Mouse (Mus musculus): Measurements from ENCODE around the gene Vps13d. TPM values are rescaled to one million over a fixed set of nuclear protein-coding genes. Genes with fewer than 3 reads are reported as not detected.

Vps13d gene
- total RNA-seq, 2 experiments from 2014 or later, result 62.2 to 72.8 TPM

DNA sequence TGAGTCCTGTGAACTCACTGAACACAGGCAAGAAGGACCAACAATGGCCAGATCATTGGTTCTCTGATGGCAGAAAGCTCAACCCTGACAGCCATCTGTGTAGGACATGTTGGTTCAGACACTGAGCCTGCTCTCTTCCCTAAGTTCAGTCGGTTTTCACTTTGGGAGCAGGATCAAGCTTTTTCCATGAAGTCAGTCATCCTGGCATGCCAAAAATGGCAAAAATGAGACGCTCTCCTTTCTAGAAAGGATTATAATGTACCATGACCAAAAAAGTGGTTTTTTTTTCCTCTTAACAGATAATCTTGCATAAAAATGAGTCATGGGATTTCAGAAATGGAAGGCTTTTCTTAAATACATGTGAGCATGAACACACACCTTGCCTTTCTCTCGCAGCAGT lies 183.6 kb downstream of the Vps13d start:
- no peak for DNase-seq (ENCODE audit: low spot score in 2 of 2)

DNA sequence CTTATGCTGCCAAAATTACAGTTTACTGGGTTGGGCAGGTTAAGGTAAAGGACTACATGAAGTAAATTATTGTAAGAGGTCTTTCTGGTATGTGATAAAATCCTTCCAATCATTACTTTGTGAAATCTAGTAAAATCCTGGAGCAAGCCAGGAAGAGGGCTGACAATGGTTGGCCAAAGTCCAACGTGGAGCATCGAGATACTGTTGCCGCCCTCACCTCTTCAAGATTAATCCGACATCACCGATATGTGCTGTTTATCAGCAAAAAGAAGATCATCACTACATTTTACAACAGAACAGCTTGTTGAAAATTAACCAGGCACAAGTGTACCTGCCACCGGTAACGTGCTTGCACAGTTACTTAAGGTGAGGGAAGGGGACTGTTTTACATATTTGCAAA lies 184.9 kb downstream of the Vps13d start:
- no peak for DNase-seq (ENCODE audit: low spot score in 2 of 2)

DNA sequence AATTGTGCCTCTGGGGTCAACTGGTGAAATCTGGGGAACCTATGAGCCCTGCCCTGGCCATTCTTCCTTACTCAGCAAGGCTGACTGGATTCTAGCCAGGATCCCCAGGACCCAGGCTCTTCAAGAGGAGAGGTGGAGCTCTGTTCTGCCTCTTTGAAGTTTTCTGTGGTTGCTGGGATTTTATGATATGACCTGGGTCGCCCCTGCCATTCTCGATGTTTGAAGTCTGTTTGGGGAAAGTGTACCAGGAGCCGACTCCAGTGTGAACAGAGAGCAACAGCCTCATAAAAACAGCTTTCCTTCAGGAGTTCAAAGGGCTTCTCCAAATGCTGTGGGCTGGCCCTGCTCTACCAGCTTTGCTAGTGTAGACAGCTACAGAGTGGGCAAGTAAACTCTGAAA lies 185.4 kb downstream of the Vps13d start:
- DNase-seq (ENCODE audit: low spot score in 2 of 2), result no peak

DNA sequence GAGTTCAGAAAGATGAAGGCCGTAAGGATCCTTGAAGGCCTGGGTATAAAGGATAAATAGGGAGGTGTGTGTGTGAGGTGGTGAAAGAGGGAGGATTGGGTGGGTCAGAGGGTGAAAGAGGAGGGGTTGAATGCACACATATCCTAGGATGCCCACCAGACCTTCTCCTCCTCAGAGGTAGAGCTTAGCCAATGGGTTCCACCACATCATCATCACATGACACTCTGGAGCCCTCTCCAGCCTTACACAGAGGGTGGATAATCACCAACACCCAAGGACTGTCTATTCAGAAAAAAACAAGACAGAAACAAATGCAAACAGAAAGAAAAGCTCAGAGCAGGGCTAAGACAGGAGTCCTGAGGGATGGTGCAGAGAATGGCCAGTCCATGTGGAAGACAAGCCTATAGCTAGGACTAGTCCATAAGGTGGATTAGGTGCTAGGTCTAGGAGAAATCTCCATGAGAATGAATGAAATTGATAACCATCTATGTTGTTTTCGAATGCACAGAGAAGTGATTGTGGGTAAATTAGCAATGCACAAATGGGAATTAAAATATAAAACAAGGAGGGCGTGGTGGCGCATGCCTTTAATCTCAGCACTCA lies 188.8 kb downstream of the Vps13d start:
- no peak for DNase-seq (ENCODE audit: low spot score in 2 of 2)

DNA sequence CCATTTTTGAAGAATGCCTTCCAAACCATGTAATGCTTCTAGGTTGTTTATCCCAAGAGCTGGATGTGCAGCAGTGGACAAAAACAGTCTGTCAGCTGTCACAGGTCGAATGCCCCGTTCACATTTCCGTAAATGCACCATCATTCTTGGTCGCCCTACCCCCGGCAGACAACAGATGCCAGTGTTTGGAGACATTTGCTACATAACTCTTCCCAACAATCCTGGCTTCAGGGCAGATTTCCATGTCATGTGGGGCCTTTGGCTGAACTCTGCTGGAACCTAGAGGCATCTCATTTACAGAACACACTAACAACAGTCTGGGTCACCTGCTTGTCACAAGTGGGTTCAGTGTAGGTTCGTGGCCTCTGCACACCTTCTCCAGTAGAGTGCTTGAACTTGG lies 190.6 kb downstream of the Vps13d start:
- DNase-seq (ENCODE audit: low spot score in 2 of 2), result no peak

DNA sequence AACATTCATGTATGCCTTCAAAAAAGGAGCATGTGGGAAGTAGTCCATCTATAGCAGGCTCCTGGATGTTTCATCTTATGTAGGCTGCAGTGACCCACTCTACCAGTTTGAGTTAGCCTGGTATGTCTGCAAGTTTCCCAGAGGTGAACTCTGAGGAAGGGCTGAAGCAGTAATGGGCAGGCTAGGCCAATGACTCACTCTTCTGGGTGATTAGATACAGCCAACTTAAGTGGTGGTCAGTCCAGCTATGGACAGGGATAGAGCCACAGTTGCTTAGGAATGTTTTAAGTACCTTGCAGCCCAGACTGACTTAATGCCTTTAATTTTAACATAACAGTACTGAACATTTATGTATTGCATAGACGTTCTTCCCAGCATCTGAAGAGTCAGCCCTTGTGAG lies 192.1 kb downstream of the Vps13d start:
- DNase-seq (ENCODE audit: low spot score in 2 of 2), result no peak

DNA sequence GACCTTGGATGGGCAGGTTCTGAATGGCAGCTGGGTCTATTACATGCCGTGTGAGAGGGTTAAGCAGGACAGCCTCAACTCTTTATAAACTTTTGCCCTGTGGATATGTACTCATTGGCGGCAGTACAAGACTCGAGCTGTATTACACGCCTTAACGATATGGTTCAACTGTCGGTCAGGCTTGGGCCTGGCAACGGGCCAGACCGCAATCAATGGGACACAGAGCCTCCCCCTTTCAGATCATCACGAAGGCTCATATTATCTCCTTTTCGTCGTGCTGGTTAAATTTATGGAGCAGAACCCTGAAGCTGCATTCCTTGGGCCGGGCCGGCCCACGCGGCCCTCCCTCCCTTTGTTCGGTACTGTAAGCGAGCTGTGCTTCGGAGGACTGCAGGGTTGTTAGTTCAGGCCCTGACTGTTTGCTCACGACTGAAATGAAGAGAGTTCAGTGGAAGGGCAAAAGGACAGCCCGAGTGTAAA lies 194.9 kb downstream of the Vps13d start:
- DNase-seq (ENCODE audit: low spot score in 2 of 2), result no peak

DNA sequence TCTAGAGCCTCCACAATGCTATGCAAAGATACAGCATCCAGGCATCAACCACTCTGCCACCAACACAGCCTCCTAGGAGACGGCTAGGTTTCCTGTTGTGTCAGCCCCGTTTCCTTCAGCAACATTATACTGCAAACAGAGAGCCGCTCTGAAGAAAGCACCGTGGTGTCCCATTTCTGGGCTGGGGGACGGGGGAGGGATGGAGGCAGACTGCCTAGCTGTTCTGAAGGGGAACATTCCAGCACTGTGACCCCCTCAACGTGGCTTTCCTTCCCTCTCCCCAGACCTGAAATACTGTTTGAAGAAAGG lies 195.3 kb downstream of the Vps13d start:
- DNase-seq (ENCODE audit: low spot score in 2 of 2), result no peak

DNA sequence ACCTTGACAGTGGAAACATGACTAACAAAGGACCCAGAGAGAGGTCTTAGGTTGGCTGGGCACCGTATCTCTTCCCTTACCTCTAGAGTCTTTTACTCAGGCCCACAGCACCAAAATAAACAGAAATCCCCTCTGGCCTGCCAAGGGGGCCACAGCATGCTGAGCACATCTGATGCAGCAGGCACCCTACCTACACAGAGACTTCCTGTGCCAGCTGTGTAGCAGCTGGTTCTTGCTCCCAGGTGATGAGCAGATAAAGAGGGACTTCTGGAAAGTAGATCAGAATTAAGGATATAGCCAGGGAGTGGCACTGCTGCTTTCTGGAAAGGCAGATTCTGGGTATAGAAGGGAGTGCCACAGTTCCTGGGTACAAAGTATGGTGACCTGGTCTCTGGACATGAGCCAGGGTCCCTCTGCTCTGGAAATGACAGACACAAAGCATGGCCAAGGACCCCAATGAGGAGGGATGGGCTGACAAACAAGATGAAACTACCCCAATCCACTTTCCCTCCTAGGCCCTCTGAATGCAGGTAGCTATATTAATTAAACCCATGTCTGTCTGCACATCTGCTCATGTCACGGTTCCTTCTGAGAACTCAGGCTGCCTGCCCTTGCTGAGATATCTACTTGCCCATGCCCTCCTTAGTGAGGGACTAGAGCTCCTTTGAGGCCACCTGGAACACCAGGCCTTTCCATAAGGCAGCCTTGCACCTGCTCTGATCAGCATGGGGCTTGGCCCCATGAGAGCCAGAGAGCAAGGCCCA lies 195.8 kb downstream of the Vps13d start:
- DNase-seq (ENCODE audit: low spot score in 2 of 2), result no peak

DNA sequence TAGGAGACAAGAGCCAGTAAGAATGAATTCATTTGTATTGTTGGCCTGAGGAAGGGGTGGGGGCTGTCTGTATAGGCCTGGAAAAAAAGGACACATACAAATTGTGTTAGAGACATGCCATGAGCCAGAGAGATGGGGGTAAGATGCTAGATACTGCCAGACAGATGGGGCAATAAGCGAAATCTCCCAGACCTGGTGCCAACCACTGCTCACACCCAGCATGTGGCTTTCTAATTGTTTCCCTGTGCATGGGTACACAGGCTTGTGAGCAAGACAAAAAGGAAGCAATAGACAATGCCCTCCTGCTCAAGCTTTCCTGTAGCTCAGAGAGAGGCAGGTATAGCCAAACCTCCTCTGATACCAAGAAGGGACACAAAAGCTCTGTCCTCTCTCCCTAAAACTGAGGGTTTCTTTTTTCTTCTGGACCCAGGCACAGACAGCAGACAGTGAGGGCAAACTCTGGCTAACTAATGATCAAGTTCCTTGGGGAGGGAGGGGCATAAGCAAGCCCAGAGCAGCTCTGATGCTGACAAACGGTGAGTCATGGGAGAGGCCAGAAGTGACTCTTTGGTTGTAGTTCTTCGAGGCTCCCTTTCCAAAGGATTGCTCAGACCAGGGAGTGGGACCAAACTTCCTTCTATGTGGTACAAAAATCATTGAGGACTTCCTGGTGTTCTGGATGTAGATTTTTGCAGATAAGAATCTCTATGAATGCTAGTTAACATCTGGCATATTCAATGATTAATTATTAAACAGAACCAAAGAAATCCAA lies 196.7 kb downstream of the Vps13d start:
- no peak for DNase-seq (ENCODE audit: low spot score in 2 of 2)

DNA sequence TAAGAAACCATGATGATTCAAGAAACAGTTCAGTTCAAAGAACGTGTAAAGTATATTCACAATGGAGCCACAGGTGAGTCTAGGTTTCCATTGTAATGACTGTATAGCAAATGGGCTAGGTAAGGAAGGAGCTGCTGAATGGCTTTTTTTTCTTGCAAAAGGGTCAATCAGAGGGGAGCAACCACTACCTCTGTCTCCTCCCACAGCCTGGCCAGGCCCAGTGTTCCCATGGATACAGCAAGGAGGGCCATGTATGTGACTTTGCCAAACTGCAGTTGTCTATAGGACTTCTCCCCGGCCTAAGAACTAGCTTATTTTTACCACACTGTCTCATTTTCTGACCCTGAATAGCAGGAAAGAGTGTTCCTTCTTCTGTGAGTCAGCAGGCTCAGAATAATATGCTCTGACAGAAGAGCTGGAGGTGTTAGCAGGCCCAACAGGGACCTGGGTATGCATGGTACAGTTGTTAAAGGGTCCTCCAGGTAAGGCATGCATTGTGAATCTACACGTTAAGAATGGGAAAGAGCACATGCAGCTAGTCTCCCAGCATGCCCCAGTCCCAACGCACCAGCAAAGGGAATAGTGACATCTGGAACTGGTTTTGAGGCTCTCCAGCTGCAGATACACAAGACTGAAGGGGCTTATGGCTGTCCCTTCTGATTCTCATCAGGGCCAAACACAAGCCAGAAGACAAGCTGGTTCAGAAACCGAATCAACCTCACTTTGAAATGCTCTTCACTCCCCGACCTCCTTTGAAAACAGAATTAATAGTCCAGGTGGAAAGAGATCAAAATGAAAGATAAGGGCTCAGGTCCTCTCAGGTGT lies 197.6 kb downstream of the Vps13d start:
- no peak for DNase-seq (ENCODE audit: low spot score in 2 of 2)

DNA sequence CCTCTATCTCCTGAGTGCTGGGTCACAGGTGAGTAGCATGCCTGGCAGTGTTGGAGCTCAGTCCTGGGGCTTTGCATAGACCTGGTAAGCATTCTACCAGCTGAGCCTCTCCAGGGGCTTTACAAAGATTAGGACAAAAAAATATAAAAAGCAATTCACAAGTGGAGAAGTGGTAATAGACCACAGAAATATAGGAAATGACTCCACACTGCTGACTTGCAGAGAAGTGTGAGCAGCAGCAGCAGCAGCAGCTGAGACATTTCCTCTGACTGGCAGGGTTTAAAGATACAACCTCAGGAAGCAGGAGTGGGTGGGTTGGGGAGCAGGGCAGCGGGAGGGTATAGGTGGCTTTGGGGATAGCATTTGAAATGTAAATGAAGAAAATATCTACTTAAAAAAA lies 199.0 kb downstream of the Vps13d start:
- DNase-seq (ENCODE audit: low spot score in 2 of 2), result no peak

DNA sequence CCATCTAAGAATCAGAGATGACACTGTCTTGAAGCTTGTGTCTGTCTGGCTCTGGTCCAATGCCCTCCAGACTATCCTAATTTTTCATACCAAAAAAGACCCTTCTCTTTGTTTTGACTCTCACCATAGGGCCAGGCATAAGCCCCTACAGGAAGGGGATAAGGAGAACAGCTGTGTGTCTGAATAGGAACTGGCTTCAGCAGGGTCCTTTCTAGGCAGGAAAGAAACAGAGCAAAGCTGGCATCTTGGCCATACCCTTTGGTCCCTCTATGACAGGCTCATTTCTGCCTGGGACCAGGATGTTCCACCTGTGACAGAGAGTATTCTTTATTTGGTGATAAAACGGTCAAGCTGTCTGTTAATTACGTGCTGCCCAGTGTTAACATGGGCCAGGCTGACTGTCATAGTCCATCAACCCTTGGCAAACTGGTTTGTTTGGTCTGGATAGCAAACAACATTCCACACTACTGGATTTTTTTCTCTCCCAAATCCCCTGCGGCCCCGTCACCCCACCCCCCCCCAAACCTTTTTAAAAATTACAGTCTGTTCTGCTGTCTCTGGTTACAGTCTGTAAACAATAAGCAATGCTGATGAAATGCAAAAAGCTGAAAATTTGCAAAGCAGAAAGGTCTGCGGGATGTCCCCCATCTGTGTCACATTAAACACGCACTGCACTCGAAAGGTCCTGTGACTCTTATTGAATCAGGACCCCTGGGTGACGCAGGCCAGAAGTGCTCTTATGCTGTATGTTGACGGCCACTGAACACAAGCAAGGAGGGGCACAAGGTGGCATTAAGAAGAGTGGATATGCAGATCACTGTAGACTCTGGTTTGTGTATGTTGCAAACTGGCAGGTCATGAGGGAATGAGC lies 201.5 kb downstream of the Vps13d start:
- no peak for DNase-seq (ENCODE audit: low spot score in 2 of 2)

DNA sequence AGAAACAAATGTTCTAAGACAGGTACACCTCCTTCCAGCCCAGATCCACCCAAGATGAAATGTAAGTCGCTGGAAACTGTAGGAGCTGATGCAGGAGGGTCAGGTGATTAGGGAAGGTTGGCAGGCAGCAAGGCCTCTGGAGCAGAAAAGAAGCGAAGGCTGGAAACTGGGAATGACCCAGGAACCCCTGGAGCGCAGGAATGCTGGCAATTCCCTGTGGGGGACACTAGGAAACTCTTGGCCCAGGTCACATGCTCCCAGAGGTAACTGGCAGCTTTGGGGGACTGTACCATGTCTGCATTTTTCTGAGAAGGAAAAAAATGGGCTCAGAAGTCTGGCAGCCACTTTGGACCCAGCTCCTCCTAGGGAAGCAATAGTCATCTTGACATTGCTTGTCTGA lies 202.4 kb downstream of the Vps13d start:
- no peak for DNase-seq (ENCODE audit: low spot score in 2 of 2)

DNA sequence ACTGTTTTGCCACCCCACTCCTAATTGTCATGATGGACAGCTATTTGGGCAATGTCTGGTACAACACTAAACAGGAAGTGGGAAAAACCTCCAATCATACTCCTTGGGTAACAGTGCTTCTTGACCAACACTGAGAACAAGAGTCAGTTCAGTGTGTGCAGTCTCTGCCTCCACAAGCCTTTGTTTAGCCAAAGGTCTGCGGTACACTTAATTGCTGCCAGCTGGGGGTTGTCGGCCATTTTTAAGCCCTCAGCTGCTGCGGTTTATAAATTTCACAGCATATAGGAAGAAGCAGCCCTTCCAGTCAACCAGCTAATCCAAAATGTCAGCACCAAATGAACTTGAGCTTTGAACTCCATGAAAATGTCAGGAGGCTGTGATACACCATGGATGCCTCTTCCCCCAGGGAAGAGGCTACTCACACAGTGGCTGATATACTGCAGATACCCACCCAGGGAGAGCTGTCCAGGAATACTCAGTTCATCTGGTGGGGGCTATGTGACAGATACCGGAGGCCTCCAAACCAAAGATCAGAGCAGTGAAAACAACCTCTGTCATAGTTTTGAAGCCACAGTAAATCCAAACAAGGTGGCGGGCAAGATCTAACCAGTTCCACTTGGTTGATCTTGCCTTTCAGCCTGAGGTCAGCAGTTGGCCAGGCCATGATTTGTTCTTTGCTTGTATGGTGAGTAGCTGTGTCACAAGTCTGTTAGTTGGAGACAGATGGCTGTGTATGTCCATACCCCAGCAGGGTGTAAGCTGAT lies 206.2 kb downstream of the Vps13d start:
- no peak for DNase-seq (ENCODE audit: low spot score in 2 of 2)

DNA sequence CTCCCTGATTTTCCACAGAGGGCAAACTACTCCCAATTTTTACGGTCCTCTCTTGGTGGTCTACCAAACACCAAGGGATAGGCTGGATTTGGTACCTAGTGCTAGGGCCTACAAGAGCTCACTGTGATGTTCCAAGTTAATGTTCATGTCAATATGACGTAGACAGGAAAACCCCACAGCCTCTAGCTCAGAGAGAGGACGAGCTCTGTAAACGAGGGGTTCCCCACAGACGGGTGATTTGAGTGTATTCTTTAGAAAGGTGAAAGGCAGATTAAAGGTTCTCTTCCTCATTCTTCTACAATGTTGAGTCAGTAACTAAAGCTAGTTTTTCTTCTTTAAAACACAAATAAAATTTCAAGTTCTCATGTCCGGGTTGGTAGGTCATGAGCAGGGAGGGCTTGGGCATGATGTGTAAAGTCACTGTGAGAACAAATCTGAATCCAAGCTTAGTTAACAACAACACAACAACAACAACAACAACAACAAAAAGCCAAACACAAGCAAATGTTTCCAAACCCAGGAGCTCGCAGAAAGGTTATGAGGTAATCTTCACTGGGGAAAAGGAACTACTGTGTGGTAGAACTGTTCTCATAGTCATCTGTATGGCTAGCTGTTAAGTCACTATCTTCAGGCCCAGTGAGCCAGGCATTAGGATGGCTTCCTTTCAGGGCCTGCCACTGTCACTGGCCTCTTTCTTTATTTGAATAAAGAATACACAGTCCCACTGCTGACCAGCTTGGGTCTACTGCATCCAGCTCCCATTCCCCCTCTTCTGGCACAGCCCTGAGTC lies 208.6 kb downstream of the Vps13d start:
- DNase-seq (ENCODE audit: low spot score in 2 of 2), result no peak

DNA sequence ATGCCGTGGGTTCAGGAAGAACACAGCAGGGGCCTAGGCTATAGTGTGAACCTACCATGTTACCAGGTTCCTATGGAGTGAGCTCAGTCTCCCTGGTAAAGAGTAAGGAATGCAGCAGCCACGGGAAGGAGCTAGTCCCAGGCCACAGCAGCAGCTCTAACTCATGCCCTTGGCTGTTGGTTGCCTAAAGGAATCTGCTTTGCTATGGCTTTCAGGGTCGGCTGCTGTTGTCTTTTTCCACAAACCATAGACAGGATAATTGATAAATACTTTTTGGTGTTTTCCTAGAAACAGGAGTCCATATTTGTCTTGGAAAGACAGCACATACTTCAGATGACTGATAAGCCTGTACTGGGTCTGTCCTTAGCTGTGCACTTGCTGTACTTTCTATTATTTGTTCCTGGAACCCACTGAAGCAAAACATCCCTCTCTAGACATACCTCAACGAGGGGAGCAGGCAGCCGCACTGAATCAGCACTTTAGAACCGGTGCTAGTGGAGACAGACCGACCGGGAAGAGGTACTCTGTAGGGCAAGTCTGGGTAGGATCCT lies 210.9 kb downstream of the Vps13d start:
- DNase-seq (ENCODE audit: low spot score in 2 of 2), result no peak

DNA sequence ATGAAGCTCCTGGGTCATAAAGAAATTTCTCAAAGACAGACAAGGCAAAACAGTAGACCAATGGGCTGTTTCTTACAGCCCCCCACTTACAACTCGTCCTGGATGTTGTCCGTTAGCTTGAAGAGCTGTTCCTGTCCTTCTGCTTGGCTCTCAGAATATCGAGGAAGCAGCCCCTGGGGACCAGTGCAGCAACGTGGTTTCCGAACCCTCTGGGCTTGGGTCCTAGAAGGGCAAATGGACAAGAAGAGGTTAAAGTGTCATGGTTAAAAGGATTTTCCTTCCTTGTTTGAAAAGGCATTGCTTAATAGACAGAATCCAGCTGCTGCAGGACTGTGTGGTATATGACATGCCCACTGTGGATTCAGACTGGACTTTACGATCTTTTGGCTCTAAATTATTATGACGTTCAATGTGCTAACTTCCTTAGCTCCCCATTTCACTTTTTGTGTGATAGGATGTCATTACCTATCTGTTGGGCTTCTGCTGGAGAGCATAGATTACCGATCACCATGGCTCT lies 211.5 kb downstream of the Vps13d start:
- no peak for DNase-seq (ENCODE audit: low spot score in 2 of 2)

All from layer of hippocampus, adult 18-20 months (tissue).